Mouse (Mus musculus) B cell, adult 2 months (primary cell): ENCODE data around the gene Clk2.
A peak's percentile ranks its signal among the peaks of the same experiment; 100 is the strongest.
"Not testable (repeated sequence)": the region's sequence is repeated elsewhere in the genome, so short reads cannot be mapped to it uniquely, and the experiment has no call there.

Experiments
- DNase-seq, 2 experiments: peaks; one replicate each; pipeline ENCODE4 v3.0.0; 2022

Gene Clk2

GRCm38 (mm10) chr3:89193853-89194252 lies 29.3 kb downstream of the Clk2 start:
- DNase-seq, result peak; percentile 55 to 62

GRCm38 (mm10) chr3:89195979-89196877 lies 31.6 kb downstream of the Clk2 start:
- DNase-seq, result peak; percentile 89 to 92

GRCm38 (mm10) chr3:89199839-89200238 lies 35.2 kb downstream of the Clk2 start:
- DNase-seq, result no peak

GRCm38 (mm10) chr3:89202253-89203141 lies 37.9 kb downstream of the Clk2 start, which contains the start of gene Gba:
Gene Gba, plus strand, starts transcription at chr3:89202928.
- peak; percentile 87 to 89 for DNase-seq

- no peak for DNase-seq
Measured at GRCm38 (mm10) chr3:89203142-89203514, 38.5 kb downstream of the Clk2 start.

GRCm38 (mm10) chr3:89206079-89206478 lies 41.5 kb downstream of the Clk2 start:
- no peak for DNase-seq

GRCm38 (mm10) chr3:89206695-89207094 lies 42.1 kb downstream of the Clk2 start:
- DNase-seq, result no peak

- no peak for DNase-seq
Measured at GRCm38 (mm10) chr3:89208075-89208657, 43.6 kb downstream of the Clk2 start.

GRCm38 (mm10) chr3:89208736-89209135 lies 44.1 kb downstream of the Clk2 start:
- no peak for DNase-seq

- no peak for DNase-seq
Measured at GRCm38 (mm10) chr3:89209731-89210130, 45.1 kb downstream of the Clk2 start.

GRCm38 (mm10) chr3:89210162-89210561 lies 45.6 kb downstream of the Clk2 start:
- DNase-seq, result no peak

GRCm38 (mm10) chr3:89210731-89211130 lies 46.1 kb downstream of the Clk2 start:
- no peak for DNase-seq

GRCm38 (mm10) chr3:89213803-89214530 lies 49.4 kb downstream of the Clk2 start:
- peak; percentile 96 for DNase-seq

- peak in 1 of 2 experiments; percentile 26 for DNase-seq
Measured at GRCm38 (mm10) chr3:89214681-89215411, 50.3 kb downstream of the Clk2 start, which contains the start of gene Thbs3. Gene Thbs3, plus strand, starts transcription at chr3:89215180.

- DNase-seq, result peak; percentile 90 to 92
Measured at GRCm38 (mm10) chr3:89215853-89216252, 51.3 kb downstream of the Clk2 start.

- not testable (repeated sequence) for DNase-seq
Measured at GRCm38 (mm10) chr3:89216407-89216806, 51.8 kb downstream of the Clk2 start.

GRCm38 (mm10) chr3:89218271-89218670 lies 53.7 kb downstream of the Clk2 start:
- DNase-seq, result no peak

- no peak for DNase-seq
Measured at GRCm38 (mm10) chr3:89219546-89219945, 55.0 kb downstream of the Clk2 start.

- no peak for DNase-seq
Measured at GRCm38 (mm10) chr3:89221167-89221566, 56.6 kb downstream of the Clk2 start.

GRCm38 (mm10) chr3:89224796-89225195 lies 60.2 kb downstream of the Clk2 start:
- DNase-seq, result no peak

- no peak for DNase-seq
Measured at GRCm38 (mm10) chr3:89225321-89225815, 60.8 kb downstream of the Clk2 start.
